Mouse (Mus musculus): Measurements from ENCODE around the gene Acsl5.

Acsl5 gene

GRCm38 (mm10) chr19:55284093-55284492, 32.4 kb downstream of the Acsl5 start:
- no peak for DNase-seq (ENCODE audit: low read depth)

DNA sequence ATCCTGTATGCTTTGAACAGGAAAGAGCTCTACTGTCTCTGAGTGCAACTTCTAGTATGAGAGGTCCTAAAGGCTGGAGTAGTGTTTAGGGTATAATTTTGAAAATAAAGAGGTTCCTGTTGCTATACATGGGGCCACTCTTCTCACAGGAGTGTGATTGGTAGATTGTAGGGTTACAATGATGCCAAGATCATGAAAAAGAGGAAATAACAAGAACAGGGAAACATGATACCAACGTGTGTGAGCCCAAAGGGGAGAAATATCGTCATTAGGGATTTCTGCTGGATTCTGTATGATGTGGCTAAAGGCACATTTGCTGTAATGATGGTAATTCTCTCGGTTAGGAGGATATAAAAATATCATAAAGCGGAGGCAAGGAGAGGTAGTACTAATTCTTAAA, 34.3 kb downstream of the Acsl5 start:
- DNase-seq (ENCODE audit: low read depth) = no peak

DNA sequence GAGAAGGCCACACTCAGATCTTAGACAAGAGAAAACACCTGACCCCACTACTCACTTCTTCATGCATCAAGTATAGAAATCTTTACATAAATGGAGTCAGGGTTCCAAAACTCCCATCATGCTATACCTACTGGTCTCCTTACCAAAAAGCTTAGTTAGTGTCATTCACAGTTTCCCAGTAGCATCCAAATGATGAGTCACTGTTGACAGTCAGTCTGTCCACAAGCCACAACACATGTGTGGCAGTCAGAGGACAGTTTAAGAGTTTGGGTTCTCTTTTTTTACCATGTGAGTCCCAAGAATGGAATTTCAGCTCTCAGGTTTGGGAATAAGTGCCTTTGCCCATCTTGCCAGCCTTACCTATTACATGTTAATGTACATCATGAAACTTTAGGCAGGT, 37.2 kb downstream of the Acsl5 start:
- DNase-seq (ENCODE audit: low read depth) = peak; percentile 36

DNA sequence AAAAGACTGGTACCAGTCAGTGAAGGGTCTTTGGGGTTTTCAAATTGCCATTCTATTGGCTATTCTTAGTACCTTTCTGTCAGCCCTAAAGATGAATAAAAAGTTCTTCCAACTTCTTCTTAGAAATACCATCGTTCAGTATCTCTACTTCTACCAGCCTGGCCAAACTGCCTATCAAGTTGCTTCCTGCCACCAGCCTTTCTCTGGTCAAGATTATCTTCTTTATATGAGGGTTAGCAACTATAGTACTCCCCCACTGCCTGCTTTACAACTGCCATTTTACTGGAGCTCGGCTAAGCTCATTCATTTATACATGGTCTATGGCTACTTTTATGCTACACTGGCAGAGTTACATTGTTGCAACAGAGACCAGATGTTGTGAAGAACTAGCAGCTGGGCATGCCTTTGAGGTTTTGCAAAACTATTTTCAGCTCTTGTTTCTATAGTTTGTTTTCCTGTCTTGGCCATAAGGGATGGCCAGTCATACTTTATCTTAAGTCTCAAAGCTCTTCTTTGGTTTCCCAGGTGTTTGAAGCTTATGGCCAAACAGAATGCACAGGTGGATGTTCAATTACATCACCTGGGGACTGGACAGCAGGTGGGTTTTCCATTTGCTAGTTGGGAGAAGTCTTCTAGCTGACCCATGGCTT, 39.0 kb downstream of the Acsl5 start:
- no peak for DNase-seq (ENCODE audit: low read depth)

- no peak for DNase-seq (ENCODE audit: low read depth)
These were observed 40.6 kb downstream of the Acsl5 start for GRCm38 (mm10) chr19:55292210-55292850.

- DNase-seq (ENCODE audit: low read depth) = no peak
These were observed 41.4 kb downstream of the Acsl5 start for GRCm38 (mm10) chr19:55293175-55293574.

DNA sequence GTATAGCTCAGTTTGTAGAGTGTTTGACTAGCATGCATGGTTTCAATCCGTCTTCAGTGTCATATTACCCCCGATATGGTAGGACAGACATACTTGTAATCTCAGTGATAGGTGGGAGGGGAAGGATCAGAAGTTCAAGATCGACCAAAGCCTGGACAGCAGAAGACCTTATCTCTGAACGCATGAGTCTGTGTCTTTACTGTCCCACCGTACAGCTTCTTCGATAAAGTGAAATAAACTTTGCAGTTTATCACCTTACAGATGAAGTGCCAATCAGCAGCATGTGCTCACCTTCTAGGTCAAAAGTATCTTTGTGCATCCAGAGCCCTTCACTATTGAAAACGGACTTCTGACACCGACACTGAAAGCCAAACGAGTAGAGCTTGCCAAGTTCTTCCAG, 43.3 kb downstream of the Acsl5 start:
- no peak for DNase-seq (ENCODE audit: low read depth)

DNA sequence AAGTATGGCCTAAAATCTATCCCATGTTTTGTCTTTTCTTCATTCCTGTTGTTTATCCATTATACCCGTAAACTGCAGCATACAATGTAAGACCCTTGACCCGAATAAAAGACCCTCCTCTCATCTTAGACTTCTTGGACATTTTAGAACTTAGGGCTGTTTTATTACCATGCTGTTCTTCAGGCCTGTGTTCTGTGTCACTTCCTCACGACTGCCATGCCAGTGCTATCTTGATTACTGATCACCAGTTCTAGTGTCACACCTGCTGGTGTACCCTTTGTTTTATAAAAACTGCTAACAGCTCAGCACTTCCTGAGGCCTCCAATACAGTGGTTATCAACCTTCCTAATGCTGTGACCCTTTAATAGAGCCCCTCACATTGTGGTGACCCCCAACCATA, 43.8 kb downstream of the Acsl5 start:
- no peak for DNase-seq (ENCODE audit: low read depth)

DNA sequence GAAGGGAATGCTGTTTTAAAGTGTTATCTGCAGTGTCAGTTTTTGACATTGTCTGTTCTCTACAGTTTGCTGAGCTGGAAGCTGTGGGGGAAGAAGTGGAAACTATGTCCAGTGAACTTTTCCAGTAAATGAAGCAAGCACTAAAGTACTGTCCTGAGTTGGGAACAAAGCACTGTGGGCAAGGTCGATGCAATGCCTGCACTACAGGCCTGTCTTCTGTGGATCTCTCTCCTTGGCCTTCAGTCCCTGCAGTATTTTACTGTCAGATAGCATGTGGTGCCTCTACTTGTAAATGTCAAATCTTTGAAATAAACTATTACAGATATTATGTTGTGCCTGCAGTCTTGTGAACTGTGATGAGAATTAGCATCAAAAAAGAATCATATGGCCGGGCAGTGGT, 44.6 kb downstream of the Acsl5 start:
- DNase-seq (ENCODE audit: low read depth) = no peak

DNA sequence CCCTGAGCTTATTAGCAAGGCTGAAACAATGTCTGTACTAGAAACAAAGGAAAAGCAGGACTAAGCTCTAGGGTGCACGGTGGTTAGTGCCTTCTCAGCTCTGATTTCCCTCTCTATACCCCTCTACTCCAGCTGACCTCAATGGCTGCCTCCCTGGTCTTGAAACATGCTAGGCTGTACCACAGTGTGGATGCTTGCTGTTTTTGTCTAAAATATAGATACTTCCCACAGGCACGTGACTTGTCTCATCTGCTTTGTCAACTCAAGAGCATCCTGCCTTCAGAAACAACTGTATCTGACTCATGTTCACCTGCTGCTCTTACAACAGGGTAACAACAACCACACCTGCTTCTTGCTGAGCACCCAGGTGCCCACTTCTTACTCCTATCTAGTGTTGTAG, 45.8 kb downstream of the Acsl5 start:
- no peak for DNase-seq (ENCODE audit: low read depth)

- no peak for DNase-seq (ENCODE audit: low read depth)
These were observed 46.2 kb downstream of the Acsl5 start for GRCm38 (mm10) chr19:55297961-55298360.

DNA sequence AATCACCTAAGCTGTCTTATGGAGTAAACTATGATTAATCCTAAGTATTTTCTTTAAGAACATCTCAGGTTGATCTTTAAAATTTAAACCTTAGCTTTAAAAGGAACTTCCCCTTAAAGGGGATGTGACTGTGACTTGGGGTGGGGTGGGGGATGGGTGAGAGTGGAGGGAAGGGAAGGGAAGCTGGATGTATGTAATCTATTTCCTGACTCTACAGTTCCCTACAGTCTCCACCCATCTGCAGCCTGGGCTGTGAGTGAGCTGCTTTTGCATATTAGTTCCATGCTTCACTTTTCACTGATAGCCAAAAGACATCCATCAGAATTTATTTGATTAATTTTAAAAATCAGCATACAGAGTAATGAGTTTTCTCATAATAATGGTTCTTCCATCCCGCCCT, 47.6 kb downstream of the Acsl5 start:
- peak; percentile 23 for DNase-seq (ENCODE audit: low read depth)

DNA sequence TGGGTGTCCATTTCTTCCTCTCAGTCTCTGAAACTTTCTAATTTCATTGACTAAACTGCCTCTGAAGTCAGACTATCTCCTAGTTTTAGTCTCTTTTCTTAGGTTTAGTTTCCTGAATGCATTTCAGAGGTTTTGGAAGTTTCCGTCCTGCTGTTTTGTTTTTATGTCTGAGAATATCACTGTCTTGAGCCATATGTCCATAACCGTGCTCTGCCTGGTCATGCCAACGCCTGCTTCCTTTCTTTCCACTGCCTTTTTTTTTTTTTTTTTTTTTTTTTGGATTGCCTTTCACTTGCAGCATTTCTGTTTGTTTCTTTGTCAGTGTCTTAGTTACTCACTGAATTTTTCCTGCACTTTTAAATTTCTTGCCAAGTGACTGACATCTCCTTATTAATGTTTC, 48.8 kb downstream of the Acsl5 start:
- DNase-seq (ENCODE audit: low read depth) = no peak

- peak; percentile 67 for DNase-seq (ENCODE audit: low read depth)
These were observed 53.3 kb downstream of the Acsl5 start for GRCm38 (mm10) chr19:55305024-55305423.

DNA sequence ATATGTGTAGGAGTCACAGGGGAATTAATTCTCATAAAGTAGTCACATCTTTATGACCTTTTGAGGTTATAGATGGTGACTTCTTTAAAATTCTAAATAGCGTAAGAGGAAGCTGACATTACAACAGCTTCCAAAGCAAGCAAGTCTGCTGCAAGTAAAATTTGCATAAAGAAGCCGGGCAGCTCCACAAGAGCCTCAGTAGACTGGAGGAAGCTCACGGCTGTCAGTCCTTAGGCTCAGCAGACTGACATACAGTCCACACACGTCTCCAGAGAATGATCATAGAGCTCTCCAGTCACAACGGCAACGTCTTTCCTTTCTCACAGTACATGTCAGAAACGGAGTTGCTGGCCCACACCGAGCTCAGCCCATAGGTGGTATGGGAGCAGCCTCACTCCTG, 60.1 kb downstream of the Acsl5 start:
- DNase-seq (ENCODE audit: low read depth) = no peak

GRCm38 (mm10) chr19:55313649-55314048, 61.9 kb downstream of the Acsl5 start:
- no peak for DNase-seq (ENCODE audit: low read depth)

DNA sequence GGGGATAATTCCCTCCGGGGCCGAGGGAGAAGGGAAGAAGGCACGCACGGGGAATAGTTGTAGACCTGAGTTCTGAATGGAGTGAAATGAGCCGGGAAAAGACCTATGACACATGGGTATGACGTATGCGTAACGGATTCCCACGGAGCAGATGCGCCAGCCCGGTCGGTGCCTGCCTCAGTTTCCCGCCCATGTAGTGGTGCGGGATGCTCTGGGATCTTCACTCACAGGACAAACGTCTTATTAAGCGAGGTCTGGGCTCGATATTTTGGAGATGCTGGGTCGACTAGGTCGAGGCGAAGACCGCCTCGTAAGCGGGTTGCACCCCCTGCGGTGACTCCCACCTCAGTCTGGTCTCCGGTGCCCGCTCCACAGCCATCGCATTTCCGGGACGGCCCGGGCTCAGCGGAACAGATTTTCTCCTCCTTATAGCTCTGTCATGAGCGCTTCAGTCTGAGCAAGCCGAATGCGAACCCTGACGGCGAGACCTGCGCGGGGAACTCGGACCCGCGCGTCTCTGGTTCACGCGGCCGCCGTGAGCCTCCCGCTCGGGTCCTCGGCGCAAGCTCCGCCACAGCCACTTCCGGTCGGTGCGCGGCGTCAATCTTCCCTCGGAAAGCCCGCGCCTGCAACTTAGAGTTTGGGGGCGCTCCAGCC, 63.8 kb downstream of the Acsl5 start, which contains the start of gene Zdhhc6:
Gene Zdhhc6 (minus strand): TSS at position 581 of the 657 bp plus-strand sequence.
- no peak for DNase-seq (ENCODE audit: low read depth)

- DNase-seq (ENCODE audit: low read depth) = peak; percentile 96
These were observed 64.5 kb downstream of the Acsl5 start, which contains the start of gene Vti1a for GRCm38 (mm10) chr19:55316109-55316714. Vti1a (plus strand) TSS chr19:55316295.

DNA sequence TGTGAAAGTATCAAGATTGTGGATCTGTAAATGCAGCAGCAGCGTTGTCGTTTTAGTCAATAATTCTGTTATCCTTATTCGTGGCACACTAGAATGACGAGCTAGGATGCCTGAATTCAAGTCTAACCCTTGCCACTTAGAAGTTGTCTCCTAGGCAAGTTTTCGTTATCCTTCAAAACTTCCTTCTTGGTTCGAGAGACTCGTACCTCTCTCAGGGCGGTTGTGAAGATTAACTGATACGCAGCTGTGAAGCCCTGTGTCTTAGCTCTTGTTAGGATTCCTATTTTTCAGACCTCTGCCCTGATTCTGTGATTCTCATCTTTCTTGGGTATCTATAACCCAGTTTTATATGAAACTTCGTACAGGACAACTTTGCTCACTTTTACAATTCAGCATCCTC, 65.2 kb downstream of the Acsl5 start:
- DNase-seq (ENCODE audit: low read depth) = peak; percentile 11

DNA sequence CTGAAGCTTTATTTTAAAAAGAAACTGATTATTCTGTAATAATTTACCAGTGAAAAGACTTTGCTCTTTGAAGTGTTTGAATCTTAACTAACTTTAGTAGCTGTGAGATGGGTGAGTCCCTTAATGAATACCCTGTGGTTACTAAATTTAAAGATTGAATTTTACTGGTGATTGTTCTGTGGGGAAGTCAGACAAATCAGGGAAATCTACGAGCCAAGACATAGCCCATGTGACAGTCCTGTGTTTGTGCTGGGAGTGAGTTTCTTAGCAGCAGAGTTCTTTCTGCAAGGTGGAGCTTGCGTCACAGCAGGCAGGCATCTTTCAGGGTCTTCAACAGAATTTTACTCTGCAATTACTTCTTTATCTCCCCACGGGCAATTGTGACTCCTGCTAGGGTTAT, 67.3 kb downstream of the Acsl5 start:
- DNase-seq (ENCODE audit: low read depth) = no peak

DNA sequence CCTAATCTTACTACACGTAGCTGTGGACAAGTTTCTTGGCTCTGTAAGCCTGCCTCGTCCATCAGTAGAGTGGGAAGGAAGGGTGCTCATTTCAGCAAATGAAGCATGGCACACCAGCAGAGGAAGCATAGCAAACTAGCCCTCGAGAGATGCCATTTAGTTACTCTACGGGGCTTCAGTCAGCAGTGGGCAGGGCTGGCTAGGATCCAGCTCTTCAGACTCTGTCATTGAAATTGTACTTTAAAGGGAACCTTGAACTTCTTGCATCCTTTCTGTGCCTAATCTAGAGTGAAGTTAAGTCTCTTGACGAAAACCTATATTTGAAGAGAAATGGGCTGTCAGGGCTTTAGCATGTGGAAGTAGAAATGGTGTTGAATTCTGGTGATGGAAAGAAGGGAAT, 67.8 kb downstream of the Acsl5 start:
- DNase-seq (ENCODE audit: low read depth) = no peak

DNA sequence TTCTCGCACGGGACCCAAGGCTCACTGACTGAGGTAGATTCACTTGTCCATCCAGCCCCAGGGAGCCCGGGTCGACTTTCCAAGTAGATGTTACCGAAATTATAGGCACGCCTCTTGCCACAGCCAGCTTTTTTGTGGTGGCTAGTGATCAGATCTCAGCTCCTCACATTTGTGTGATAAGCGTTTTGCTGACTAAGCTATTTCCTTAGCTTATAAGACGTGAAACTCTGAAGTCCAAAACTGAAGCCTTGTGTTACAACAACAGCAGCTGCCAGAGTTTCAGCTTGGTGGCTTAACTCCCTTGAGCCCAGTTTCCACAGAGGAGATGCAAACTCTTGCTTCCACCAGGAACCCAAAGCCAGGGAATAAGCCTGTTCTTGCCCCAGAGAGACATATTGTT, 70.9 kb downstream of the Acsl5 start:
- no peak for DNase-seq (ENCODE audit: low read depth)

DNA sequence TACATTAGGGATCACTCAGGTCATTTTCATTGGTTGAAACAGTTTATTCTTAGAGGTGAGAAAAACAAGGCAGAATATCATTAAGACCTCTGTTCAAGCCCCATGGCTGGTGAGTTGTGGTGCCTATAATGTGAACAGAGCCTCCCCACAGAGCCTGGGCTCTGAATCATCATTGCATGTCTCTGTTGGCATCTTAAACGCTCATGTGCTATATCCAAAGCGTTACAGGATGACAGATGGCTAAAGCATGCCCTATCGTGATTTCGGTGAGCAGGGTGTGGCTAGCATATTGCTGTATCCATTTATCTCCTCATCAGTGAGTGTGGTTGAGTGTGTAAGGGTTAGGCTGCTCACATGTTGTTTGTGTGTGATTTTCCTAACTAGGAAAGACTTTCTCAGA, 75.8 kb downstream of the Acsl5 start:
- DNase-seq (ENCODE audit: low read depth) = no peak
